Mouse (Mus musculus) heart, postnatal 0 days (tissue): Measurements from ENCODE around the gene Gm49394. TPM values are rescaled to one million over a fixed set of nuclear protein-coding genes. Genes with fewer than 3 reads are reported as not detected.

ENCODE experiments used
- ATAC-seq: fragments of 200-750 bp; cut with Nextera tagmentation; 2 replicates; pipeline ENCODE4 v1.8.0; 2017; ENCODE audit warnings: low read depth, moderate number of reproducible peaks, moderate library complexity; ENCODE audit not compliant: insufficient read depth
- DNase-seq: peaks from one replicate; pipeline ENCODE4 v3.0.0-alpha.2; 2016; ENCODE audit warnings: low spot score
- H3K27ac ChIP-seq: fragments of 300-500 bp; sonication (generic); 2 replicates; pipeline ENCODE4 v1.5.1; 2014; ENCODE audit warnings: low read depth, mild to moderate bottlenecking
- H3K27me3 ChIP-seq: fragments of 300-500 bp; sonication (generic); 2 replicates; pipeline ENCODE4 v1.6.1; 2014; ENCODE audit warnings: low read length, mixed read lengths; ENCODE audit not compliant: control insufficient read depth, insufficient read depth
- H3K36me3 ChIP-seq: fragments of 300-500 bp; sonication (generic); replicated peaks from 2 replicates; pipeline ENCODE4 v1.6.1; 2014; ENCODE audit warnings: low read length, mixed read lengths; ENCODE audit not compliant: control insufficient read depth, insufficient read depth
- H3K4me1 ChIP-seq: fragments of 300-500 bp; sonication (generic); 2 replicates; pipeline ENCODE4 v1.6.1; 2014; ENCODE audit warnings: antibody characterized with exemption; ENCODE audit not compliant: control insufficient read depth, insufficient read depth
- H3K4me2 ChIP-seq: fragments of 300-500 bp; sonication (generic); 2 replicates; pipeline ENCODE4 v1.6.1; 2014; ENCODE audit warnings: low read depth, mild to moderate bottlenecking, low read length, moderate library complexity
- H3K4me3 ChIP-seq: fragments of 300-500 bp; sonication (generic); 2 replicates; pipeline ENCODE4 v1.5.1; 2014; ENCODE audit warnings: low read depth, low read length
- H3K9ac ChIP-seq: fragments of 300-500 bp; sonication (generic); replicated peaks from 2 replicates; pipeline ENCODE4 v1.6.1; 2014; ENCODE audit warnings: low read depth, low read length, mixed read lengths
- H3K9me3 ChIP-seq: fragments of 300-500 bp; sonication (generic); replicated peaks from 2 replicates; pipeline ENCODE4 v1.6.1; 2016; ENCODE audit warnings: low read length; ENCODE audit not compliant: control insufficient read depth
- CTCF ChIP-seq: IDR thresholded peaks from 2 replicates; pipeline ENCODE4 v1.5.1; 2016; ENCODE audit warnings: antibody characterized with exemption, control low read depth, low read depth
- EP300 ChIP-seq: IDR thresholded peaks from 2 replicates; pipeline ENCODE4 v1.6.1; 2016; ENCODE audit warnings: antibody characterized with exemption, low read depth
- WGBS: fragments of 180-500 bp; shearing (Covaris S2); extraction: QIAGEN DNeasy Blood & Tissue Kit; methylation state at CpG from one replicate; pipeline ENCODE4 v1.1.7; 2014; 5-methylcytosine and 5-hydroxymethylcytosine counted together
- polyA plus RNA-seq: library from polyadenylated mRNA; unstranded; fragments of >200 nt; fragmentation: Nextera tagmentation; extraction: Ambion mirVana; gene quantifications from 2 replicates; pipeline ENCODE4 v1.2.1, GENCODE M21; 2015
- total RNA-seq: library from RNA; depleted of rRNA; stranded (reverse); fragments of >200 nt; gene quantifications from 2 replicates; pipeline ENCODE4 v1.2.3, GENCODE M21; 2014; ENCODE audit warnings: low replicate concordance

Gene Gm49394
- total and polyA plus RNA-seq, 2 experiments from 2014 or later: not detected

DNA sequence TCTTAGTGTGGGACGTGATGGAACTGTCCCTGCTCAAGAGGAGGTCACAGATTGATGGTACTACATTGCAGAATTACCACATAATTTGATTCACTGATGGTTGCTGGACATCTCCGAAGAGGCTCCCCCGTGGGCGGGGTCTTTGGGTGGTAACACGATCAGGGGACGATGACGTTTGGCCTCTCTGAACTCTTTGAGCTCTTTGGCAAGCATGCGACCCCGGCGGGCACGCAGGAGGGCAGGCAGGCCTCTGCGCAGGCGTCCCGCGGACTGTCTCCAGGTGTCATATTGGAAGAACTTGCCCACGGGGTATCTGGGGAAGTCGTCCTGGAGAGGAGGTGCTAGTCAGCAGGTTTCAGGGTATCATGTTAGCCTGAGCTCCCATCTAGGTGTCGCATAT lies 16.0 kb downstream of the Gm49394 start:
- Histone ChIP-seq H3K36me3 (peaks cover 19% of the 10 kb centered on the region), H3K4me1 (no peaks in the 10 kb centered on the region), H3K27ac (no peak overlapping the region), H3K9me3 (no peaks in the 10 kb centered on the region), H3K27me3 (peaks cover 43% of the 10 kb centered on the region), H3K4me3 (no peak overlapping the region), H3K4me2 (no peak overlapping the region), H3K9ac (no peak overlapping the region)
- TF ChIP-seq CTCF (no peak), EP300 (no peak)
- DNase-seq (no peak), ATAC-seq (no peak)
- 28% methylated on average over 18 of the region's 18 CpGs for WGBS

DNA sequence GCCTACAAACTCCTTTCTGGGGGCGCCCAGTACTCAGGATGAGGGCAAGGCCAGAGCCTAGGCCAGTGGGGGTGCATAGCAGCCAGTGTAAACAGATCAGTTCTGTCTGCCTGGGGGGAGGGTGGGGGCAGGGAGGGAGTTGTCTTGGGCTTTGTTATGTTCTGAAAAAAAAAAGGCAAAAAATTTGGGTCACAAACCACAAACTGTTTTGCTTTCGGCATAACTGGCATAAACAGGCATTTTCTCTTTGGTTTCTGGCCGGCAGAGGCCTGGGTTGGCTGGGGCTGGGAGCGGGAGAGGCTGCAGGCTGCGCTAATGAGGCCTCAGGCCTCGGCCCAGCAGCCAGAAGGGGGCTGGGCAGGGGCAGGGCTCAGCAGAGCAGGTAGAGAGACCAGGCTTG lies 23.1 kb downstream of the Gm49394 start:
- Histone ChIP-seq H3K9me3 (no peaks in the 10 kb centered on the region), H3K9ac (no peak overlapping the region), H3K4me2 (no peak overlapping the region), H3K27ac (no peak overlapping the region), H3K27me3 (no peaks in the 10 kb centered on the region), H3K4me1 (0 out of 2 replicates have a peak, but pooled peaks cover 7% of the 10 kb centered on the region), H3K36me3 (no peaks in the 10 kb centered on the region), H3K4me3 (no peak overlapping the region)
- DNase-seq: no peak
- no peak for TF ChIP-seq CTCF
- 73% methylated on average over 6 of the region's 6 CpGs for WGBS
- ATAC-seq: no peak

DNA sequence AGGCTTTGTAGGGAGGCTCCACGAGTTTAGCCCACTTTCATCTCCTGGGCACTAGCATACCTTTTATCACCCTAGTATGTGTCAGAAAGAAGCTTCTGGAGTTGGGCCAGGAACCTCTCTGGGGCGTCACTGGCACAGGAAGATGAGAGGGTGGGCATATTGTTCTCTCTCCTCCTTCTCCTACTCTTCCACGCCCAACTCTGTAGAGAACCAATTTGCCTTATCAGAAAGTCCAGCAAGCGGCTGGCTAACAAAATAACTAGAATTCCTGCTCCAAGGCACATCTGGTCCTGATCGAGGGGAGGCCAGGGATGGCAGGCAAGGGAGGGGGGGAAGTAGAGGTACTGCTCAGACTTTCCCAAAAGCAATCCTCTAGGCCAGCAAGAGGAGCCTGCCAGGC lies 24.7 kb downstream of the Gm49394 start:
- 5% methylated on average over 5 of the region's 5 CpGs for WGBS
- H3K9ac ChIP-seq: no peak overlapping the region
- no peaks in the 10 kb centered on the region for H3K36me3 ChIP-seq
- no peaks in the 10 kb centered on the region for H3K9me3 ChIP-seq
- ATAC-seq (peak; percentile 92), DNase-seq (peak; percentile 90)
- H3K4me1 ChIP-seq: 0 out of 2 replicates have a peak, but pooled peaks cover 7% of the 10 kb centered on the region
- TF ChIP-seq CTCF: no peak
- TF ChIP-seq EP300: no peak
- 0 out of 2 replicates have a peak overlapping the region, but pooled peaks have one; percentile 18 for H3K4me2 ChIP-seq
- no peak overlapping the region for H3K4me3 ChIP-seq
- no peaks in the 10 kb centered on the region for H3K27me3 ChIP-seq
- peak overlapping the region; percentile 59 for H3K27ac ChIP-seq

DNA sequence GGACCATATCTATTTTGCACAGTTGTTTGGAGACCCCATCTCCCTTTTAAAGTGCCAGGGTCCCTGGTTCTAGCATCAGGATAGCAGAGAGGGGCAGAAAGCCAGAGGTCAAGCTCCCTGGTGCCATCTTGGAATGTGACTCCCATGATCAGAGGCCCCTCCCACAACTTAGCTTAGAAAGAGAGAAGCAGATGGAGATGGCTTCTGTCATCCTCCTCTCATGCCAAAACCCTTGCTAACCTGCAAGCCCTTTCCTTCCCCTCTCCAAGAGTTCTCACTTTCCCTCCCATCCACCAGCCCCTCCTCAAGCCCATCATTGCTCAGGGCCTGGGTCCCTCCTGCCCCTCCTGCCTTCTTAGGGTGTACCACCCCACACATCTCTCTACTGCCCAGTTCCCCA lies 33.6 kb downstream of the Gm49394 start:
- H3K27me3 ChIP-seq: no peaks in the 10 kb centered on the region
- H3K4me1 ChIP-seq: no peaks in the 10 kb centered on the region
- H3K27ac ChIP-seq: no peak overlapping the region
- H3K9ac ChIP-seq: no peak overlapping the region
- no peak for ATAC-seq
- DNase-seq: no peak
- H3K4me3 ChIP-seq: no peak overlapping the region
- no peak overlapping the region for H3K4me2 ChIP-seq
- H3K36me3 ChIP-seq: no peaks in the 10 kb centered on the region
- no peak for TF ChIP-seq CTCF
- no peaks in the 10 kb centered on the region for H3K9me3 ChIP-seq

DNA sequence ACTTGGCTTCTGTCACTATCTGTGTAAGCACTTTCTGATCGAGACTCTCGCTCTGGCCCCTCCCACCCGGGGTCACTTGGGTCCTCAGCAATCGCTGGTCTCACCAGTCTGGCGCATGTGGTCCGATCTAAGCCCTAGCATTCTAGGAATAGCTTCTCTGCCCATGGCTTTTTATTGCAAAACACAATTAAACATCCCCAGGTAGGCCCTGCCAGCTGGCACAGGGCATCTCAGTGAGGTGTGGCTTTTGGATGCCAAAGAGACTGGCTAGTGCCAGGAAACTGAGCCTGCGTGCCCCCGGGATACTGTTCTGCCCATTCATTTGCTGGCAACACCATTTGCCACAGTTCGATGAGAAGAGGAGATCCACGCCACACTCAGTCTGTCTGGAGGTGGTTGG lies 39.1 kb downstream of the Gm49394 start:
- Histone ChIP-seq H3K4me3 (no peak overlapping the region), H3K4me2 (no peak overlapping the region), H3K9me3 (no peaks in the 10 kb centered on the region), H3K27me3 (no peaks in the 10 kb centered on the region), H3K27ac (no peak overlapping the region), H3K4me1 (0 out of 2 replicates have a peak, but pooled peaks cover 3% of the 10 kb centered on the region), H3K9ac (no peak overlapping the region), H3K36me3 (no peaks in the 10 kb centered on the region)
- 70% methylated on average over 10 of the region's 10 CpGs for WGBS
- ATAC-seq (no peak), DNase-seq (no peak)
- no peak for TF ChIP-seq EP300

DNA sequence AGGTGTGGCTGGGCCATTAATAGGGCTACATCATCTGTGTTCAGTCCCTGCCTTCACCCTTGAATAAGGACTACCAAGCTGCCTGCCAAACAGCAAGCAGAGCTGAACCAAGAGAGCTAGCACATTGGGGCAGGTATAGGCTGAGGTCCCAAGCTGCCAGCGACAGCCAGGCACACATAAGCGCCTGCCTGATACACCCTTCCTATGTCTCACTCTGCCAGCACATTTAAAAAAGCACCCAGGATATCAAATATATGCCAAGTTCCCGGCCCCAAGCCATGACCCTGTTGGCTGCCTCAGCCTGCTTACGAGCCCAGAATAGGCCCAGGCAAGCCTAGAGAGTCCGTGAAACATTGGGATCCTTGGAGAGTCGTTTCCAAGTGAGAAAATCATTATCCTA lies 39.9 kb downstream of the Gm49394 start:
- H3K9ac ChIP-seq: no peak overlapping the region
- H3K9me3 ChIP-seq: no peaks in the 10 kb centered on the region
- 0 out of 2 replicates have a peak, but pooled peaks cover 3% of the 10 kb centered on the region for H3K4me1 ChIP-seq
- no peak overlapping the region for H3K4me2 ChIP-seq
- H3K36me3 ChIP-seq: no peaks in the 10 kb centered on the region
- WGBS: 63% methylated on average over 6 of the region's 6 CpGs
- no peak for DNase-seq
- ATAC-seq: no peak
- H3K27me3 ChIP-seq: no peaks in the 10 kb centered on the region
- TF ChIP-seq EP300: no peak
- TF ChIP-seq CTCF: no peak
- no peak overlapping the region for H3K4me3 ChIP-seq
- H3K27ac ChIP-seq: no peak overlapping the region
